Mouse (Mus musculus) mature B cell (primary cell): ENCODE data around the gene Gm10337.

Experiments
- in situ Hi-C: fragments of 300-500 bp; cut with MboI; formaldehyde crosslinking; loops from 2 replicates; pipeline ENCODE4 v1.14.3; 2019

The Gm10337 gene

GRCm38 (mm10) chr15:102552599-102552998 is 49.1 kb downstream of the Gm10337 start:
- in situ Hi-C loops = no loop called here
